Mouse (Mus musculus): ENCODE results near the gene Gm20388. TPM values are rescaled to one million over a fixed set of nuclear protein-coding genes. Genes with fewer than 3 reads are reported as not detected.

Gm20388 gene
- polyA plus RNA-seq, 1 experiment from 2014 or later = not detected

- no peak overlapping the region for H3K4me2 ChIP-seq (ENCODE audit: low read depth, severe bottlenecking)
- no peak for DNase-seq (ENCODE audit: low spot score)
Observed at GRCm38 (mm10) chr8:120585521-120585920, 674.9 kb downstream of the Gm20388 start.

GRCm38 (mm10) chr8:120588908-120589771, 678.5 kb downstream of the Gm20388 start, which contains the start of gene Gins2:
Gene Gins2, minus strand, starts transcription at chr8:120589304.
- ATAC-seq (ENCODE audit: insufficient number of reproducible peaks, low FRiP score, low TSS enrichment, low read depth) (peak; percentile 99), DNase-seq (ENCODE audit: low spot score) (peak; percentile 100)
- H3K27ac ChIP-seq (replicated peaks; ENCODE audit: low read depth, low read length) = peak within 1 kb of the TSS; percentile 52; the same call in 1 of the 2 replicates
- peak within 1 kb of the TSS; percentile 83 for H3K4me3 ChIP-seq (ENCODE audit: low read depth, low read length)
- H3K4me1 ChIP-seq (ENCODE audit: control insufficient read depth, insufficient read depth, low read length) = peaks cover 4% of the 10 kb centered on the region; the same call in 1 of the 2 replicates
- H3K9ac ChIP-seq (ENCODE audit: low read length) = peak within 1 kb of the TSS; percentile 79
- H3K27me3 ChIP-seq (ENCODE audit: control insufficient read depth, insufficient read depth, low read length) = no peaks in the 10 kb centered on the region
- peak within 1 kb of the TSS; percentile 77 for H3K4me2 ChIP-seq (ENCODE audit: low read depth, severe bottlenecking)
- under 1% methylated on average over 67 of the region's 67 CpGs for WGBS
- H3K36me3 ChIP-seq (ENCODE audit: control insufficient read depth, insufficient read depth, low read length) = peaks cover 2% of the 10 kb centered on the region; the same call in 1 of the 2 replicates
- no peaks in the 10 kb centered on the region for H3K9me3 ChIP-seq (ENCODE audit: control insufficient read depth, low read length)

More at GRCm38 (mm10) chr8:120585521-120585920, 674.9 kb downstream of the Gm20388 start:
- WGBS = 90% methylated on average over 10 of the region's 10 CpGs
- Histone ChIP-seq H3K9ac (ENCODE audit: low read length) (no peak overlapping the region), H3K27me3 (ENCODE audit: control insufficient read depth, insufficient read depth, low read length) (no peaks in the 10 kb centered on the region), H3K27ac (replicated peaks; ENCODE audit: low read depth, low read length) (no peak overlapping the region), H3K4me3 (ENCODE audit: low read depth, low read length) (no peak overlapping the region), H3K36me3 (ENCODE audit: control insufficient read depth, insufficient read depth, low read length) (peaks cover 7% of the 10 kb centered on the region), H3K9me3 (ENCODE audit: control insufficient read depth, low read length) (no peaks in the 10 kb centered on the region), H3K4me1 (ENCODE audit: control insufficient read depth, insufficient read depth, low read length) (peaks cover 4% of the 10 kb centered on the region; the same call in 1 of the 2 replicates)
- no peak for ATAC-seq (ENCODE audit: insufficient number of reproducible peaks, low FRiP score, low TSS enrichment, low read depth)

DNA sequence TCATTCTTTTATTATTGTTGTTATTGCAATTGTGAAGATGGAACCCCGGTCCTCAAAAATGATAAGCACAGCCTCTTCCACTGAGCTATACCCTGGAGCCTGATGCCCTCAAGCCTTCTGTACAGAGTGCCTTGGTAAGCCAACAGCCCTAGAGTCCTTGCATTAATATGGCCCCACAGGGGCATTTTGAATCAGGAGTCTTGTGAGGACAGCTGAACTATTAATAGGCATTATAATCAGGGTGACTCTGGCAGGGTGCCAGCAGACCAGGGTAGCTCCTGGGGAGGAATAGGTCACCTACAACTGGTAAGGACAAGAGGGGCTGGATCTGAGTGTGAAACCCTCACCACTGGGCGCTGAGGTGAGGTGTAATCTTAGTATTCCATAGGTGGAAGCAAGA, 679.3 kb downstream of the Gm20388 start:
- 64% methylated on average over 2 of the region's 2 CpGs for WGBS
- no peak overlapping the region for H3K27ac ChIP-seq (replicated peaks; ENCODE audit: low read depth, low read length)
- peaks cover 4% of the 10 kb centered on the region; the same call in 1 of the 2 replicates for H3K4me1 ChIP-seq (ENCODE audit: control insufficient read depth, insufficient read depth, low read length)
- no peaks in the 10 kb centered on the region for H3K9me3 ChIP-seq (ENCODE audit: control insufficient read depth, low read length)
- H3K27me3 ChIP-seq (ENCODE audit: control insufficient read depth, insufficient read depth, low read length) = no peaks in the 10 kb centered on the region
- peak overlapping the region; percentile 38 for H3K4me3 ChIP-seq (ENCODE audit: low read depth, low read length)
- no peak overlapping the region; the same call in 1 of the 2 replicates for H3K9ac ChIP-seq (ENCODE audit: low read length)
- DNase-seq (ENCODE audit: low spot score) = no peak
- no peaks in the 10 kb centered on the region for H3K36me3 ChIP-seq (ENCODE audit: control insufficient read depth, insufficient read depth, low read length)
- peak overlapping the region; percentile 49 for H3K4me2 ChIP-seq (ENCODE audit: low read depth, severe bottlenecking)
- ATAC-seq (ENCODE audit: insufficient number of reproducible peaks, low FRiP score, low TSS enrichment, low read depth) = no peak

DNA sequence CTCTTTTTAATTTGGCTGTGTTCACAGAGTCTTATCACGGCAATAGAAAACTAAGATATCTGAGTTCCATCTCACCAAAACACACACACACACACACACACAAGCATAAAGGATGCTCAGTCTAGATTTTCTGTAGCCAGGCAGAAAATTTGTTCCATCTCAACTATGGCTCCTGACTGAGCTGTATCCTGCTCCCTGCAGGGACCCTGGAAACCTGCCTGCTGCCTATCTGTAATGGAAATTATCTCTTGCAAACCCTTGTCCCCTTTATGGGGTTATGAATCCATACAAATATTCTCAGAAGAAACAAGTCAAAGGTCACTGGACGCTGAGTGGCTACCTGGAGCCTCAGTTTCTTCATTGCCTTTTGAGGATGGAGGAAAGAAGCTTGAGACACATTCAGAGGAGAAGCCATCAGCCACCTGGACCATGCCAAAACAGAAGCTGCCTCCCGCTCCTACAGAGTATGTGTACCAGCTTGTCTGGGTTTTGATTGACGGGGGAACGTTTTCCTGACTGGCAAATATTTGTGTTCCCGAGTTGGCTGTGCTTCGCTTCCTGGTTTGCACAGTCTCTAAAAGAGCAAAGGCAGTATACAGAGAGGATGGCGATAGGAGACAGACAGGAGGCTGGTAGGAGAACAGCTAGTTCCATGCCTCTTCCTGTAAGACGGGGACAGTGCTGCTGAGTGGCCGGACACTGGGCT, 681.1 kb downstream of the Gm20388 start:
- 82% methylated on average over 10 of the region's 10 CpGs for whole genome bisulfite sequencing
- H3K9ac ChIP-seq (ENCODE audit: low read length) = no peak overlapping the region
- no peaks in the 10 kb centered on the region for H3K36me3 ChIP-seq (ENCODE audit: control insufficient read depth, insufficient read depth, low read length)
- no peak overlapping the region for H3K4me3 ChIP-seq (ENCODE audit: low read depth, low read length)
- H3K27me3 ChIP-seq (ENCODE audit: control insufficient read depth, insufficient read depth, low read length) = no peaks in the 10 kb centered on the region
- no peak overlapping the region for H3K27ac ChIP-seq (replicated peaks; ENCODE audit: low read depth, low read length)
- no peak overlapping the region for H3K4me2 ChIP-seq (ENCODE audit: low read depth, severe bottlenecking)
- peaks cover 4% of the 10 kb centered on the region; the same call in 1 of the 2 replicates for H3K4me1 ChIP-seq (ENCODE audit: control insufficient read depth, insufficient read depth, low read length)
- no peak for ATAC-seq (ENCODE audit: insufficient number of reproducible peaks, low FRiP score, low TSS enrichment, low read depth)
- H3K9me3 ChIP-seq (ENCODE audit: control insufficient read depth, low read length) = no peaks in the 10 kb centered on the region
- DNase-seq (ENCODE audit: low spot score) = no peak

- H3K4me1 ChIP-seq (ENCODE audit: control insufficient read depth, insufficient read depth, low read length) = peaks cover 9% of the 10 kb centered on the region
- no peaks in the 10 kb centered on the region for H3K36me3 ChIP-seq (ENCODE audit: control insufficient read depth, insufficient read depth, low read length)
- H3K4me2 ChIP-seq (ENCODE audit: low read depth, severe bottlenecking) = no peak overlapping the region
- no peaks in the 10 kb centered on the region for H3K9me3 ChIP-seq (ENCODE audit: control insufficient read depth, low read length)
- ATAC-seq (ENCODE audit: insufficient number of reproducible peaks, low FRiP score, low TSS enrichment, low read depth) = no peak
- DNase-seq (ENCODE audit: low spot score) = no peak
- H3K4me3 ChIP-seq (ENCODE audit: low read depth, low read length) = no peak overlapping the region
- no peak overlapping the region for H3K9ac ChIP-seq (ENCODE audit: low read length)
- no peak overlapping the region for H3K27ac ChIP-seq (replicated peaks; ENCODE audit: low read depth, low read length)
- WGBS = 90% methylated on average over 5 of the region's 5 CpGs
- no peaks in the 10 kb centered on the region for H3K27me3 ChIP-seq (ENCODE audit: control insufficient read depth, insufficient read depth, low read length)
Observed at GRCm38 (mm10) chr8:120594571-120594970, 683.9 kb downstream of the Gm20388 start.

DNA sequence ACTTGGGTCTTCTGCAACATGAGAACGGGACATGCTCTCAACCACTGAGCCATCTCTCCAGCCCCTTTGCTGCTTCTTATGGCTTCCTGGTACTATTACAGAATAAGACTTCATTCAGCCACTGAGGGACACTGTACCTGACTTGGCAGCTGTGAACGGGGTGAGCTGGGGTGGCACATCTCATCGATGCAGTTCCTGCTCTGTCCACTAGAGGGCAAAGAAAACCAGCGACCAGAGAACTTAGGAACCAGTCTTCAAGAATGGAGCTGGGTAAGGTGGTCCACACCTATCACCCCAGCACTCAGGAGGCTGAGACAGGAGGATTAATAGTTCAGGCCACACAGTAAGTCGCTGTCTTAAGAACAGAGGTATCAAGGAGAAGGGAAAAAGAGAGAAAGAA, 685.3 kb downstream of the Gm20388 start:
- DNase-seq (ENCODE audit: low spot score) = peak; percentile 85
- H3K4me2 ChIP-seq (ENCODE audit: low read depth, severe bottlenecking) = no peak overlapping the region
- 8% methylated on average over 5 of the region's 5 CpGs for WGBS

GRCm38 (mm10) chr8:120598579-120598978, 687.9 kb downstream of the Gm20388 start:
- H3K4me1 ChIP-seq (ENCODE audit: control insufficient read depth, insufficient read depth, low read length) = peaks cover 10% of the 10 kb centered on the region; the same call in 1 of the 2 replicates
- ATAC-seq (ENCODE audit: insufficient number of reproducible peaks, low FRiP score, low TSS enrichment, low read depth) (no peak), DNase-seq (ENCODE audit: low spot score) (peak; percentile 61)
- no peak overlapping the region for H3K4me3 ChIP-seq (ENCODE audit: low read depth, low read length)
- no peaks in the 10 kb centered on the region for H3K27me3 ChIP-seq (ENCODE audit: control insufficient read depth, insufficient read depth, low read length)
- H3K36me3 ChIP-seq (ENCODE audit: control insufficient read depth, insufficient read depth, low read length) = no peaks in the 10 kb centered on the region
- WGBS = 27% methylated on average over 24 of the region's 24 CpGs
- no peaks in the 10 kb centered on the region for H3K9me3 ChIP-seq (ENCODE audit: control insufficient read depth, low read length)
- 0 out of 2 replicates have a peak overlapping the region, but pooled peaks have one; percentile 2 for H3K9ac ChIP-seq (ENCODE audit: low read length)
- no peak overlapping the region for H3K27ac ChIP-seq (replicated peaks; ENCODE audit: low read depth, low read length)
- peak overlapping the region; percentile 22; the same call in 1 of the 2 replicates for H3K4me2 ChIP-seq (ENCODE audit: low read depth, severe bottlenecking)

More for the DNA sequence above, 685.3 kb downstream of the Gm20388 start:
- no peaks in the 10 kb centered on the region for H3K9me3 ChIP-seq (ENCODE audit: control insufficient read depth, low read length)
- H3K4me1 ChIP-seq (ENCODE audit: control insufficient read depth, insufficient read depth, low read length) = peaks cover 7% of the 10 kb centered on the region; the same call in 1 of the 2 replicates
- no peaks in the 10 kb centered on the region for H3K27me3 ChIP-seq (ENCODE audit: control insufficient read depth, insufficient read depth, low read length)
- H3K27ac ChIP-seq (replicated peaks; ENCODE audit: low read depth, low read length) = no peak overlapping the region
- no peak overlapping the region for H3K9ac ChIP-seq (ENCODE audit: low read length)
- H3K4me3 ChIP-seq (ENCODE audit: low read depth, low read length) = no peak overlapping the region
- H3K36me3 ChIP-seq (ENCODE audit: control insufficient read depth, insufficient read depth, low read length) = no peaks in the 10 kb centered on the region
- ATAC-seq (ENCODE audit: insufficient number of reproducible peaks, low FRiP score, low TSS enrichment, low read depth) = no peak

GRCm38 (mm10) chr8:120599504-120599903, 688.9 kb downstream of the Gm20388 start:
- Histone ChIP-seq H3K4me2 (ENCODE audit: low read depth, severe bottlenecking) (no peak overlapping the region), H3K27me3 (ENCODE audit: control insufficient read depth, insufficient read depth, low read length) (no peaks in the 10 kb centered on the region), H3K9ac (ENCODE audit: low read length) (no peak overlapping the region), H3K27ac (replicated peaks; ENCODE audit: low read depth, low read length) (no peak overlapping the region), H3K4me3 (ENCODE audit: low read depth, low read length) (no peak overlapping the region), H3K4me1 (ENCODE audit: control insufficient read depth, insufficient read depth, low read length) (peaks cover 10% of the 10 kb centered on the region; the same call in 1 of the 2 replicates), H3K36me3 (ENCODE audit: control insufficient read depth, insufficient read depth, low read length) (no peaks in the 10 kb centered on the region), H3K9me3 (ENCODE audit: control insufficient read depth, low read length) (no peaks in the 10 kb centered on the region)
- ATAC-seq (ENCODE audit: insufficient number of reproducible peaks, low FRiP score, low TSS enrichment, low read depth) (no peak), DNase-seq (ENCODE audit: low spot score) (peak; percentile 80)
- WGBS = 60% methylated on average over 7 of the region's 7 CpGs
